Mouse (Mus musculus) lung, postnatal 0 days (tissue): ENCODE results near the gene Zbp1. TPM values are rescaled to one million over a fixed set of nuclear protein-coding genes. Genes with fewer than 3 reads are reported as not detected.

ENCODE experiments used
- ATAC-seq: fragments of 200-750 bp; cut with Nextera tagmentation; 2 replicates; pipeline ENCODE4 v1.8.0; 2017; ENCODE audit warnings: moderate library complexity
- DNase-seq: peaks from one replicate; pipeline ENCODE4 v3.0.0-alpha.2; 2016; ENCODE audit warnings: low spot score
- H3K27ac ChIP-seq: fragments of 300-500 bp; sonication (generic); 2 replicates; pipeline ENCODE4 v1.5.1; 2014; ENCODE audit warnings: antibody characterized with exemption, mild to moderate bottlenecking, low read length, mixed read lengths
- H3K27me3 ChIP-seq: fragments of 300-500 bp; sonication (generic); replicated peaks from 2 replicates; pipeline ENCODE4 v1.6.1; 2014; ENCODE audit warnings: low read length, mixed read lengths; ENCODE audit not compliant: insufficient read depth
- H3K36me3 ChIP-seq: fragments of 300-500 bp; sonication (generic); 2 replicates; pipeline ENCODE4 v1.6.1; 2014; ENCODE audit warnings: low read length, mixed read lengths; ENCODE audit not compliant: insufficient read depth
- H3K4me1 ChIP-seq: fragments of 300-500 bp; sonication (generic); 2 replicates; pipeline ENCODE4 v1.6.1; 2014; ENCODE audit warnings: antibody characterized with exemption, low read depth, low read length, mixed read lengths; ENCODE audit not compliant: insufficient read depth
- H3K4me2 ChIP-seq: fragments of 300-500 bp; sonication (generic); replicated peaks from 2 replicates; pipeline ENCODE4 v1.6.1; 2014; ENCODE audit warnings: low read depth, mild to moderate bottlenecking, low read length, moderate library complexity, mixed read lengths
- H3K4me3 ChIP-seq: fragments of 300-500 bp; sonication (generic); 2 replicates; pipeline ENCODE4 v1.5.1; 2014; ENCODE audit warnings: low read depth, low read length
- H3K9ac ChIP-seq: fragments of 300-500 bp; sonication (generic); replicated peaks from 2 replicates; pipeline ENCODE4 v1.6.1; 2014; ENCODE audit warnings: low read depth, mild to moderate bottlenecking
- H3K9me3 ChIP-seq: fragments of 300-500 bp; sonication (generic); 2 replicates; pipeline ENCODE4 v1.6.1; 2016; ENCODE audit warnings: low read length, mixed read lengths
- CTCF ChIP-seq: IDR thresholded peaks from 2 replicates; pipeline ENCODE4 v1.5.1; 2016; ENCODE audit warnings: antibody characterized with exemption, mild to moderate bottlenecking
- EP300 ChIP-seq: IDR thresholded peaks from 2 replicates; pipeline ENCODE4 v1.6.1; 2016; ENCODE audit warnings: antibody characterized with exemption, mild to moderate bottlenecking, control low read depth
- WGBS: fragments of 180-500 bp; shearing (Covaris S2); extraction: QIAGEN DNeasy Blood & Tissue Kit; methylation state at CpG from one replicate; pipeline ENCODE4 v1.1.7; 2014; 5-methylcytosine and 5-hydroxymethylcytosine counted together
- polyA plus RNA-seq: library from polyadenylated mRNA; unstranded; fragments of >200 nt; fragmentation: Nextera tagmentation; extraction: Ambion mirVana; gene quantifications from 2 replicates; pipeline ENCODE4 v1.2.1, GENCODE M21; 2015

Gene Zbp1
- polyA plus RNA-seq, 1 experiment from 2014 or later, result 2.5 TPM

DNA sequence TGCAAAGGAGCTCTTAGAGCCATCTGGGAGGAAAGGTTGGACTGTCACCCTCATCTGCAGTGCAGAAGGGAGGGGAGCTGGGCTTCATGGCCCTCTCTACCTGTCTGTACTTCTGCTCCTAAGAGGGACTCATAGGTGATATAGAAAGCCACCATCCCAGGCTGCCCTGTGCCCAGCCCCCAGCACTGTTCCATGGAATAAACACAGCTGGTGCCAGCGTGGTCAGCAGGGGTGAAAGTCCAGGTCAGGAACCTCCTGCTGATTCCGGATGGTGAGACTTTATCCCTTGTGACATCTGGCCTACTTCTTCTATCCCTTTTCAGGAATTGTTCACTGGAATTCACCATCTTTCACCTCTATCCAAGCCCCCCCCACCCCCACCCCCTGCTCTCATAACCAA is 48.6 kb downstream of the Zbp1 start:
- 63% methylated on average over 2 of the region's 2 CpGs for WGBS
- no peak overlapping the region for H3K4me2 ChIP-seq
- no peaks in the 10 kb centered on the region for H3K9me3 ChIP-seq
- H3K27me3 ChIP-seq, result 0 out of 2 replicates have a peak, but pooled peaks cover 10% of the 10 kb centered on the region
- no peak overlapping the region for H3K27ac ChIP-seq
- TF ChIP-seq EP300 (no peak), CTCF (no peak)
- peaks cover 4% of the 10 kb centered on the region for H3K4me1 ChIP-seq
- ATAC-seq (no peak), DNase-seq (no peak)
- H3K9ac ChIP-seq, result no peak overlapping the region
- no peaks in the 10 kb centered on the region for H3K36me3 ChIP-seq
- H3K4me3 ChIP-seq, result no peak overlapping the region

DNA sequence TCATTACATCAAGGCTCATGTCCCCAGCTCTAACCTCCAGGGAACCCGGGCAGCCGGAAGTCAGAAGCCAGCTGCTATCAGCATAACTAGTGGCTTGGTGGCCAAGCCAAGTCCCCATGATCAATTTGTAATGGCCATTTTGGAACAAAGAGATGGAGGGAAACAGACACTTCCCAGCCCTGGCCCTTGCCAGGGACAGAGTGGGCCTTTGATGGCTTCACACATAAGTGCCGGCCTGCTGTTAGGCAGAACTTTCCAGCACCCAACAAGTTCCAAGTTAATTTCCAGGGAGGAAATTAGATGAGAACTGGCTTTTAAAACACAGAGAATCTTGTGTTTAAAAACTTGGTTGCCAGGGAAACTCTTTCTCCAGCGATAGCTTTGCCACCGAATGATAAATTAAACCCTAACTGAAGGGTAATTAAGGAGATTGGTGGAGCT is 50.3 kb downstream of the Zbp1 start:
- WGBS, result 58% methylated on average over 5 of the region's 5 CpGs
- Histone ChIP-seq H3K4me3 (no peak overlapping the region), H3K27ac (no peak overlapping the region), H3K9ac (no peak overlapping the region), H3K9me3 (no peaks in the 10 kb centered on the region), H3K27me3 (0 out of 2 replicates have a peak, but pooled peaks cover 10% of the 10 kb centered on the region), H3K36me3 (no peaks in the 10 kb centered on the region), H3K4me2 (no peak overlapping the region), H3K4me1 (peaks cover 4% of the 10 kb centered on the region)
- DNase-seq (no peak), ATAC-seq (no peak)
- TF ChIP-seq EP300, result no peak
- no peak for TF ChIP-seq CTCF

DNA sequence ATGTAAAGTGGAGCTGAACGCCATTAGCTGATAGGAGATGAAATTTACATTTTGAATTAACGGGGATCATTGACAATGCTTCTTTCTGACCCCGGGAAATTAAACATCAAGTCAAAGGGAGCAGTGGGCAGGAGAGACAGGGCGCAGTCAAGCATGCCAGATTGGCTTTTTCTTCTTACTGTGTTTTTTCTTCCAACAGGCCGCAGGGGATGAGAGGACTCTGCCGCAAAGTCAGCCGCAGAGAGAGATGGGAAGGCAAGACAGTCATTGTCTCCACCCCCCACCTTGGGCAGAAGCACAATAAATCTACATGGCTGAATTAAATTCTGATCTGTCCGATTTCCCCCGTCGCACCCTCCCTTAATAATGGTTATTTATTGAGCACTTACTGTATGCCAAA is 53.4 kb downstream of the Zbp1 start:
- H3K4me3 ChIP-seq, result no peak overlapping the region
- H3K9ac ChIP-seq, result no peak overlapping the region
- H3K4me2 ChIP-seq, result no peak overlapping the region
- no peak for TF ChIP-seq CTCF
- no peak for TF ChIP-seq EP300
- ATAC-seq (no peak), DNase-seq (no peak)
- H3K4me1 ChIP-seq, result no peaks in the 10 kb centered on the region
- H3K36me3 ChIP-seq, result no peaks in the 10 kb centered on the region
- H3K27ac ChIP-seq, result no peak overlapping the region
- H3K9me3 ChIP-seq, result no peaks in the 10 kb centered on the region
- no peaks in the 10 kb centered on the region for H3K27me3 ChIP-seq
- 77% methylated on average over 10 of the region's 10 CpGs for WGBS

DNA sequence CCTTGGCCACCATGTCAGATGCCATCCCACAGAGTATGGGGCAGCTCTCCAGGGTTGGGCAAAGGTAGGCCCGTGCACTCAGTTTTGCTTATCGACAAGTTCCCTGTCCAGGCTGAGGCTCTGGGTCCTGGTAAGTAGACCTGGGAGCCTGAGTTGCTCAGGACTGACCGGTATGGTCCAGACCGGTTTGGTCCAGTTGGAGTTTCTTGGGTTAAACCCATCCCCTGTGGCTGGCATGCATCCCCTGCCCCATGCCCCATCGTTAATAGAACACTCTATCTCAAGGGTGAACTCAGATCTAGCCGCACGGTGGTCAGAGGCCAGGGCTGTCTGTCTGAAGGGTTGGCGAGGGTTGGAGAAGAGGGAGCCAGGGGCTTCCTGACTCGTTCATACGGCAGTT is 53.8 kb downstream of the Zbp1 start:
- H3K27ac ChIP-seq, result no peak overlapping the region
- DNase-seq, result no peak
- no peaks in the 10 kb centered on the region for H3K4me1 ChIP-seq
- TF ChIP-seq CTCF (no peak), EP300 (no peak)
- no peaks in the 10 kb centered on the region for H3K27me3 ChIP-seq
- no peak overlapping the region for H3K9ac ChIP-seq
- ATAC-seq, result no peak
- 78% methylated on average over 10 of the region's 10 CpGs for WGBS
- no peaks in the 10 kb centered on the region for H3K36me3 ChIP-seq
- H3K9me3 ChIP-seq, result no peaks in the 10 kb centered on the region
- H3K4me2 ChIP-seq, result no peak overlapping the region
- no peak overlapping the region for H3K4me3 ChIP-seq

DNA sequence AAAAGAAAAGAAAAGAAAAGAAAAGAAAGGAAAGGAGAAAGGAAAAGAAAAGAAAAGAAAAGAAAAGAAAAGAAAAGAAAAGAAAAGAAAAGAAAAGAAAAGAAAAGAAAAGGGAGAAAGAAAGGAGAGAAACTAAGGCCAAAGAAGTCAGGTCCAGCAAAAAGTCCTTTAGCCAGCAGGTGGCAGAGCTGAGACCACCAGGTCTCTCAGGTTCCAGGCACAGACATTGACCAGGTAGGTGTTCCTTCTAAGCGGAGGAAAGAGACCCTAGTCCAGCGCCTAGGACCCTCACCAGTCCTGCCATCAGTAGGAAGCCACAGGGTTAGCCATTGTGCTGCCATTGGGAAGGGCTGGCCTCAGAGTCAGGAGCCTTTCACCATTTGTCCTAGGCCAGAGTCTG is 54.4 kb downstream of the Zbp1 start:
- peak; percentile 36 for DNase-seq

DNA sequence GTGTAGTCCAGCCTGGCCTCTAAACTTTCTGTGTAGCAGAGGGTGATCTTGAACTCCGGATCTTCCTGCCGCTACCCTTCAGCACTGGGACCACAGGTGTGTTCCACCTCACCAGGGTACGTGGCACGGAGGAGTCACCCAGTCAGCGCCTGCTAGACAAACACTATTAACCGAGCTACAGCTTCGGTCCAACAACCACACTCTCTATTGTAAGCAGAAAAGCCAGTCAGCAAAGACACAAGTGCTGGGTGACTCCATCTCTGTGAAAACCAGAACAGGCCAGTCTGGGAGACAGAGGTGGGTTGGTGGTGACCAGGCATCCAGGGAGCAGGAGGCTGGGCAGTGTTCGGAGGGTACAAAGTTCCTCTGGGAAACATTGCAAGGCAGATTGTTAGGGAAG is 55.3 kb downstream of the Zbp1 start:
- ATAC-seq, result no peak
- H3K27me3 ChIP-seq, result no peaks in the 10 kb centered on the region
- no peak overlapping the region for H3K27ac ChIP-seq
- H3K4me2 ChIP-seq, result no peak overlapping the region
- H3K9me3 ChIP-seq, result no peaks in the 10 kb centered on the region
- 79% methylated on average over 8 of the region's 8 CpGs for WGBS
- H3K9ac ChIP-seq, result no peak overlapping the region
- no peaks in the 10 kb centered on the region for H3K36me3 ChIP-seq
- no peak overlapping the region for H3K4me3 ChIP-seq
- H3K4me1 ChIP-seq, result no peaks in the 10 kb centered on the region
- DNase-seq, result no peak
- TF ChIP-seq EP300 (no peak), CTCF (no peak)

More for the DNA sequence above, 54.4 kb downstream of the Zbp1 start:
- Histone ChIP-seq H3K4me3 (no peak overlapping the region), H3K27me3 (no peaks in the 10 kb centered on the region), H3K4me2 (no peak overlapping the region), H3K36me3 (no peaks in the 10 kb centered on the region), H3K9me3 (no peaks in the 10 kb centered on the region), H3K4me1 (no peaks in the 10 kb centered on the region), H3K27ac (no peak overlapping the region), H3K9ac (no peak overlapping the region)
- TF ChIP-seq EP300, result no peak
- TF ChIP-seq CTCF, result peak; percentile 71
- 44% methylated on average over 2 of the region's 2 CpGs for WGBS
- ATAC-seq, result no peak
